In genomic region chr13:21267541-21267940, GRCm38 (mm10) we compare ENCODE assay signal across 12 mouse cellular contexts. TPM values are rescaled to one million over a fixed set of nuclear protein-coding genes. Genes with fewer than 3 reads are reported as not detected.
DNase-seq lines count a peak whose midpoint lies in the region; ATAC-seq lines count a peak whose summit lies in the region.
"Had no signal": no experiment of that assay in that cellular context is flagged by ENCODE, and none has a peak within 500 bp of the region (broad histone marks: within the 10 kb centered on the region; RNA-seq: fewer than 3 reads in every experiment).

No protein-coding gene starts in this region.

- 0 out of 2 replicates have a peak overlapping the region, but pooled peaks have one; percentile 5 for H3K4me3 ChIP-seq in midbrain, embryonic 12.5 days
- H3K4me3 ChIP-seq in midbrain, embryonic 11.5 days (ENCODE audit: low read depth, low read length): no peak overlapping the region
- H3K4me3 ChIP-seq in hindbrain, embryonic 15.5 days: peak overlapping the region; percentile 12
- H3K4me3 ChIP-seq in neural tube, embryonic 15.5 days (replicated peaks): peak overlapping the region; percentile 17
- H3K4me3 ChIP-seq: lung, embryonic 15.5 days had no signal

- H3K27ac ChIP-seq in midbrain, embryonic 12.5 days (replicated peaks): no peak overlapping the region
- no peak overlapping the region for H3K27ac ChIP-seq in midbrain, embryonic 11.5 days (ENCODE audit: low read depth, low read length)
- H3K27ac ChIP-seq in hindbrain, embryonic 15.5 days (replicated peaks): no peak overlapping the region
- H3K27ac ChIP-seq in neural tube, embryonic 15.5 days (replicated peaks): no peak overlapping the region
- H3K27ac ChIP-seq: lung, embryonic 15.5 days had no signal

- H3K9me3 ChIP-seq in midbrain, embryonic 12.5 days: no peaks in the 10 kb centered on the region
- H3K9me3 ChIP-seq in midbrain, embryonic 11.5 days (ENCODE audit: control insufficient read depth, low read length): no peaks in the 10 kb centered on the region
- no peaks in the 10 kb centered on the region for H3K9me3 ChIP-seq in hindbrain, embryonic 15.5 days
- no peaks in the 10 kb centered on the region for H3K9me3 ChIP-seq in neural tube, embryonic 15.5 days (replicated peaks)
- H3K9me3 ChIP-seq: lung, embryonic 15.5 days had no signal

- H3K4me1 ChIP-seq in midbrain, embryonic 12.5 days: peaks cover 10% of the 10 kb centered on the region; the same call in 1 of the 2 replicates
- no peaks in the 10 kb centered on the region for H3K4me1 ChIP-seq in midbrain, embryonic 11.5 days (ENCODE audit: control insufficient read depth, insufficient read depth, low read length)
- H3K4me1 ChIP-seq in hindbrain, embryonic 15.5 days (replicated peaks): no peaks in the 10 kb centered on the region; the same call in 1 of the 2 replicates
- peaks cover 9% of the 10 kb centered on the region; the same call in 1 of the 2 replicates for H3K4me1 ChIP-seq in neural tube, embryonic 15.5 days

- no peak for ATAC-seq in midbrain, embryonic 12.5 days (ENCODE audit: low FRiP score, low read depth)
- ATAC-seq in midbrain, embryonic 11.5 days (ENCODE audit: low FRiP score): no peak
- no peak for ATAC-seq in hindbrain, embryonic 15.5 days (ENCODE audit: low FRiP score, low read depth)
- ATAC-seq in neural tube, embryonic 15.5 days (ENCODE audit: low FRiP score): no peak

- H3K4me2 ChIP-seq in midbrain, embryonic 12.5 days (replicated peaks): no peak overlapping the region; the same call in 1 of the 2 replicates
- no peak overlapping the region; the same call in 1 of the 2 replicates for H3K4me2 ChIP-seq in midbrain, embryonic 11.5 days
- H3K4me2 ChIP-seq in hindbrain, embryonic 15.5 days: peak overlapping the region; percentile 39
- H3K4me2 ChIP-seq in neural tube, embryonic 15.5 days: peak overlapping the region; percentile 39

- peak; percentile 22 for DNase-seq in heart, adult 11 months
- DNase-seq in heart, adult 9 months (ENCODE audit: low spot score in 2 of 2): no peak
- no peak for DNase-seq in midbrain, embryonic 11.5 days (ENCODE audit: low spot score, missing footprints)
- DNase-seq in layer of hippocampus, postnatal 10 days (ENCODE audit: low spot score in 2 of 2): no peak
- DNase-seq in cerebellum, adult 11-12 months: no peak
- DNase-seq: cerebellum, adult 9-11 months; gastrocnemius, postnatal 25 days had no signal

- no peak overlapping the region for H3K9ac ChIP-seq in midbrain, embryonic 12.5 days (replicated peaks)
- H3K9ac ChIP-seq in midbrain, embryonic 11.5 days (ENCODE audit: low read length): no peak overlapping the region
- H3K9ac ChIP-seq in hindbrain, embryonic 15.5 days: no peak overlapping the region
- no peak overlapping the region for H3K9ac ChIP-seq in neural tube, embryonic 15.5 days (replicated peaks)
- H3K9ac ChIP-seq: lung, embryonic 15.5 days had no signal

- no peaks in the 10 kb centered on the region for H3K36me3 ChIP-seq in midbrain, embryonic 12.5 days
- H3K36me3 ChIP-seq in midbrain, embryonic 11.5 days (ENCODE audit: control insufficient read depth, insufficient read depth, low read length): no peaks in the 10 kb centered on the region
- no peaks in the 10 kb centered on the region for H3K36me3 ChIP-seq in hindbrain, embryonic 15.5 days
- H3K36me3 ChIP-seq in neural tube, embryonic 15.5 days: no peaks in the 10 kb centered on the region
- H3K36me3 ChIP-seq: lung, embryonic 15.5 days had no signal

- WGBS in midbrain, embryonic 12.5 days: 13% methylated on average over 4 of the region's 4 CpGs
- 8% methylated on average over 4 of the region's 4 CpGs for WGBS in midbrain, embryonic 11.5 days
- 21% methylated on average over 4 of the region's 4 CpGs for WGBS in hindbrain, embryonic 15.5 days
- WGBS in neural tube, embryonic 15.5 days: 18% methylated on average over 4 of the region's 4 CpGs

- H3K27me3 ChIP-seq in midbrain, embryonic 12.5 days: peaks cover 10% of the 10 kb centered on the region
- no peaks in the 10 kb centered on the region for H3K27me3 ChIP-seq in midbrain, embryonic 11.5 days (ENCODE audit: control insufficient read depth, insufficient read depth, low read length)
- peaks cover 14% of the 10 kb centered on the region; the same call in 1 of the 2 replicates for H3K27me3 ChIP-seq in hindbrain, embryonic 15.5 days
- peaks cover 12% of the 10 kb centered on the region for H3K27me3 ChIP-seq in neural tube, embryonic 15.5 days (replicated peaks)
- H3K27me3 ChIP-seq: lung, embryonic 15.5 days had no signal

RNA-seq across cellular contexts. Expression of gene Gpx5, which starts 25.0 kb away (rescaled TPM):
- polyA plus RNA-seq in midbrain, embryonic 12.5 days (2016; fragmentation: Nextera tagmentation; extraction: Ambion mirVana): not detected in 2 replicates
- polyA plus RNA-seq in midbrain, embryonic 11.5 days (2014; fragmentation: Nextera tagmentation; extraction: Ambion mirVana): not detected in 2 replicates
- not detected in 2 replicates for polyA plus RNA-seq in hindbrain, embryonic 15.5 days (2015; fragmentation: Nextera tagmentation; extraction: Ambion mirVana)
- not detected in 2 replicates for polyA plus RNA-seq in neural tube, embryonic 15.5 days (2015; fragmentation: Nextera tagmentation; extraction: Ambion mirVana)
- total RNA-seq in layer of hippocampus, postnatal 10 days (2021): not detected
- total RNA-seq: gastrocnemius, postnatal 25 days had no signal
- polyA plus RNA-seq: lung, embryonic 15.5 days had no signal

RNA-seq across cellular contexts. Expression of gene Gpx6, which starts 44.4 kb away (rescaled TPM):
- not detected in 2 replicates for polyA plus RNA-seq in midbrain, embryonic 12.5 days (2016; fragmentation: Nextera tagmentation; extraction: Ambion mirVana)
- polyA plus RNA-seq in midbrain, embryonic 11.5 days (2014; fragmentation: Nextera tagmentation; extraction: Ambion mirVana): not detected in 2 replicates
- polyA plus RNA-seq in hindbrain, embryonic 15.5 days (2015; fragmentation: Nextera tagmentation; extraction: Ambion mirVana): 0.24 and 0.27 TPM in 2 replicates
- 0.24 and 0.27 TPM in 2 replicates for polyA plus RNA-seq in neural tube, embryonic 15.5 days (2015; fragmentation: Nextera tagmentation; extraction: Ambion mirVana)
- not detected for total RNA-seq in layer of hippocampus, postnatal 10 days (2021)
- total RNA-seq: gastrocnemius, postnatal 25 days had no signal
- polyA plus RNA-seq: large intestine, adult 2 months; lung, embryonic 15.5 days had no signal

Comparison
In these comparisons a context has a peak if more than half of its experiments do, and no peak if none do; other contexts are left out.
1. H3K4me2 ChIP-seq: peak in hindbrain, embryonic 15.5 days (single experiment) and neural tube, embryonic 15.5 days (single experiment); none in midbrain, embryonic 12.5 days (single experiment) and midbrain, embryonic 11.5 days (single experiment).